Mouse (Mus musculus): ENCODE measurements at regions not wholly inside any gene's neighbourhood (a gene's known extent, or its start where the extent isn't known, plus 50 kb on each side); places are given as distances from the start of the nearest gene placed in this dataset.
"Not testable (repeated sequence)": the region's sequence is repeated elsewhere in the genome, so short reads cannot be mapped to it uniquely, and the experiment has no call there.

- TF ChIP-seq POLR2A (IDR thresholded peaks at IDR 0.05; ENCODE audit: low read depth, low read length); CTCF (IDR thresholded peaks at IDR 0.05; ENCODE audit: borderline replicate concordance, insufficient read depth, low read length): not testable (repeated sequence)
Observed at GRCm38 (mm10) chr10:22491806-22492347, 131.5 kb downstream of the Raet1d start.
